Mouse (Mus musculus) midbrain, embryonic 16.5 days (tissue): ENCODE results near the gene Exph5. TPM values are rescaled to one million over a fixed set of nuclear protein-coding genes. Genes with fewer than 3 reads are reported as not detected.

ENCODE experiments used
- ATAC-seq: fragments of 200-750 bp; cut with Nextera tagmentation; 2 replicates; pipeline ENCODE4 v1.8.0; 2017; ENCODE audit warnings: moderate TSS enrichment
- H3K27ac ChIP-seq: fragments of 300-500 bp; sonication (generic); 2 replicates; pipeline ENCODE4 v1.5.1; 2014; ENCODE audit warnings: mild to moderate bottlenecking, low read length, mixed read lengths
- H3K27me3 ChIP-seq: fragments of 300-500 bp; sonication (generic); 2 replicates; pipeline ENCODE4 v1.6.1; 2014; ENCODE audit warnings: low read depth, low read length, mixed read lengths; ENCODE audit not compliant: control insufficient read depth, insufficient read depth
- H3K36me3 ChIP-seq: fragments of 300-500 bp; sonication (generic); 2 replicates; pipeline ENCODE4 v1.6.1; 2014; ENCODE audit warnings: mild to moderate bottlenecking, low read length, moderate library complexity, mixed read lengths; ENCODE audit not compliant: control insufficient read depth, insufficient read depth
- H3K4me1 ChIP-seq: fragments of 300-500 bp; sonication (generic); 2 replicates; pipeline ENCODE4 v1.6.1; 2014; ENCODE audit warnings: mild to moderate bottlenecking, low read length, mixed read lengths; ENCODE audit not compliant: control insufficient read depth, insufficient read depth
- H3K4me2 ChIP-seq: fragments of 300-500 bp; sonication (generic); 2 replicates; pipeline ENCODE4 v1.6.1; 2014; ENCODE audit warnings: mild to moderate bottlenecking, low read length, mixed read lengths
- H3K4me3 ChIP-seq: fragments of 300-500 bp; sonication (generic); 2 replicates; pipeline ENCODE4 v1.5.1; 2014; ENCODE audit warnings: low read depth, mild to moderate bottlenecking, low read length, moderate library complexity, mixed read lengths
- H3K9ac ChIP-seq: fragments of 300-500 bp; sonication (generic); 2 replicates; pipeline ENCODE4 v1.6.1; 2014; ENCODE audit warnings: low read depth, low read length, mixed read lengths
- H3K9me3 ChIP-seq: fragments of 300-500 bp; sonication (generic); replicated peaks from 2 replicates; pipeline ENCODE4 v1.6.1; 2014; ENCODE audit warnings: mild to moderate bottlenecking, low read length, mixed read lengths; ENCODE audit not compliant: control insufficient read depth, poor library complexity, severe bottlenecking
- WGBS: fragments of 180-500 bp; shearing (Covaris S2); extraction: QIAGEN DNeasy Blood & Tissue Kit; methylation state at CpG from one replicate; pipeline ENCODE4 v1.1.7; 2014; 5-methylcytosine and 5-hydroxymethylcytosine counted together
- polyA plus RNA-seq: library from polyadenylated mRNA; unstranded; fragments of >200 nt; fragmentation: Nextera tagmentation; extraction: Ambion mirVana; gene quantifications from 2 replicates; pipeline ENCODE4 v1.2.1, GENCODE M21; 2015

Gene Exph5
- polyA plus RNA-seq, 1 experiment from 2014 or later = 0.39 TPM

GRCm38 (mm10) chr9:53389109-53389508, 87.6 kb downstream of the Exph5 start:
- H3K27ac ChIP-seq = no peak overlapping the region
- H3K4me2 ChIP-seq = no peak overlapping the region
- ATAC-seq = no peak
- H3K4me1 ChIP-seq = peaks cover 6% of the 10 kb centered on the region; the same call in 1 of the 2 replicates
- 78% methylated on average over 3 of the region's 3 CpGs for WGBS
- no peak overlapping the region for H3K4me3 ChIP-seq
- H3K27me3 ChIP-seq = no peaks in the 10 kb centered on the region
- no peak overlapping the region for H3K9ac ChIP-seq
- no peaks in the 10 kb centered on the region for H3K36me3 ChIP-seq
- no peaks in the 10 kb centered on the region for H3K9me3 ChIP-seq

- no peak overlapping the region for H3K4me2 ChIP-seq
- ATAC-seq = no peak
- WGBS = 84% methylated on average over 7 of the region's 7 CpGs
- peaks cover 1% of the 10 kb centered on the region; the same call in 1 of the 2 replicates for H3K4me1 ChIP-seq
- no peaks in the 10 kb centered on the region for H3K9me3 ChIP-seq
- H3K36me3 ChIP-seq = no peaks in the 10 kb centered on the region
- no peak overlapping the region for H3K27ac ChIP-seq
- no peaks in the 10 kb centered on the region for H3K27me3 ChIP-seq
- H3K4me3 ChIP-seq = no peak overlapping the region
- H3K9ac ChIP-seq = no peak overlapping the region
Measured at GRCm38 (mm10) chr9:53390136-53390535, 88.7 kb downstream of the Exph5 start.

GRCm38 (mm10) chr9:53397685-53398387, 96.4 kb downstream of the Exph5 start:
- Histone ChIP-seq H3K4me3 (no peak overlapping the region), H3K27ac (no peak overlapping the region), H3K4me2 (no peak overlapping the region), H3K4me1 (no peaks in the 10 kb centered on the region), H3K27me3 (no peaks in the 10 kb centered on the region), H3K36me3 (no peaks in the 10 kb centered on the region), H3K9ac (no peak overlapping the region), H3K9me3 (no peaks in the 10 kb centered on the region)
- 80% methylated on average over 13 of the region's 13 CpGs for WGBS
- no peak for ATAC-seq

GRCm38 (mm10) chr9:53398388-53398700, 96.9 kb downstream of the Exph5 start:
- Histone ChIP-seq H3K4me1 (no peaks in the 10 kb centered on the region), H3K4me3 (no peak overlapping the region), H3K4me2 (no peak overlapping the region), H3K9me3 (no peaks in the 10 kb centered on the region), H3K36me3 (no peaks in the 10 kb centered on the region), H3K9ac (no peak overlapping the region), H3K27me3 (no peaks in the 10 kb centered on the region), H3K27ac (no peak overlapping the region)
- 10% methylated on average over 5 of the region's 5 CpGs for WGBS
- ATAC-seq = no peak

- 95% methylated on average over 8 of the region's 8 CpGs for WGBS
- no peak overlapping the region for H3K4me2 ChIP-seq
- H3K27ac ChIP-seq = no peak overlapping the region
- H3K36me3 ChIP-seq = no peaks in the 10 kb centered on the region
- no peak overlapping the region for H3K4me3 ChIP-seq
- H3K27me3 ChIP-seq = no peaks in the 10 kb centered on the region
- ATAC-seq = no peak
- H3K9me3 ChIP-seq = no peaks in the 10 kb centered on the region
- H3K4me1 ChIP-seq = 0 out of 2 replicates have a peak, but pooled peaks cover 3% of the 10 kb centered on the region
- H3K9ac ChIP-seq = no peak overlapping the region
Measured at GRCm38 (mm10) chr9:53399537-53399936, 98.1 kb downstream of the Exph5 start.

- no peaks in the 10 kb centered on the region for H3K9me3 ChIP-seq
- no peaks in the 10 kb centered on the region for H3K36me3 ChIP-seq
- WGBS = 88% methylated on average over 4 of the region's 4 CpGs
- peaks cover 5% of the 10 kb centered on the region for H3K4me1 ChIP-seq
- H3K4me2 ChIP-seq = no peak overlapping the region
- H3K27me3 ChIP-seq = no peaks in the 10 kb centered on the region
- ATAC-seq = no peak
- H3K9ac ChIP-seq = no peak overlapping the region
- H3K4me3 ChIP-seq = no peak overlapping the region
- no peak overlapping the region for H3K27ac ChIP-seq
Measured at GRCm38 (mm10) chr9:53400696-53401095, 99.2 kb downstream of the Exph5 start.

GRCm38 (mm10) chr9:53401146-53401545, 99.7 kb downstream of the Exph5 start:
- WGBS = 93% methylated on average over 8 of the region's 8 CpGs

GRCm38 (mm10) chr9:53402291-53402711, 100.8 kb downstream of the Exph5 start, which contains the start of gene 4930550C14Rik:
Gene 4930550C14Rik, plus strand, starts transcription at chr9:53402325.
- ATAC-seq = no peak
- Histone ChIP-seq H3K9me3 (no peaks in the 10 kb centered on the region), H3K27me3 (no peaks in the 10 kb centered on the region), H3K27ac (no peak within 1 kb of the TSS), H3K36me3 (no peaks in the 10 kb centered on the region), H3K9ac (no peak within 1 kb of the TSS; the same call in 1 of the 2 replicates), H3K4me2 (peak within 1 kb of the TSS; percentile 18; the same call in 1 of the 2 replicates), H3K4me3 (no peak within 1 kb of the TSS), H3K4me1 (peaks cover 9% of the 10 kb centered on the region)
- 25% methylated on average over 11 of the region's 11 CpGs for WGBS

More at GRCm38 (mm10) chr9:53401146-53401545, 99.7 kb downstream of the Exph5 start:
- Histone ChIP-seq H3K9me3 (no peaks in the 10 kb centered on the region), H3K27me3 (no peaks in the 10 kb centered on the region), H3K4me1 (peaks cover 9% of the 10 kb centered on the region), H3K36me3 (no peaks in the 10 kb centered on the region), H3K27ac (no peak overlapping the region), H3K9ac (no peak overlapping the region), H3K4me3 (no peak overlapping the region), H3K4me2 (no peak overlapping the region)
- no peak for ATAC-seq

- H3K27ac ChIP-seq = no peak overlapping the region
- no peaks in the 10 kb centered on the region for H3K27me3 ChIP-seq
- no peaks in the 10 kb centered on the region for H3K36me3 ChIP-seq
- no peak for ATAC-seq
- 74% methylated on average over 8 of the region's 8 CpGs for WGBS
- H3K4me2 ChIP-seq = no peak overlapping the region
- no peak overlapping the region for H3K4me3 ChIP-seq
- peaks cover 9% of the 10 kb centered on the region for H3K4me1 ChIP-seq
- no peaks in the 10 kb centered on the region for H3K9me3 ChIP-seq
- no peak overlapping the region for H3K9ac ChIP-seq
Measured at GRCm38 (mm10) chr9:53402991-53403390, 101.5 kb downstream of the Exph5 start.
